Mouse (Mus musculus) spleen, embryonic (tissue): ENCODE measurements around the gene Klra4.
"Not testable (repeated sequence)": the region's sequence is repeated elsewhere in the genome, so short reads cannot be mapped to it uniquely, and the experiment has no call there.

ENCODE experiments used
- CTCF ChIA-PET: fragments of 350-600 bp; sonication (Branson Sonifier 250); formaldehyde crosslinking; loops from one replicate; lab custom pipeline; 2022; lab: Charles Lee

The Klra4 gene

GRCm38 (mm10) chr6:130067171-130067570, at the start of gene Klra4:
Gene Klra4 (minus strand): TSS chr6:130067271.
- CTCF ChIA-PET: not testable (repeated sequence)

GRCm38 (mm10) chr6:130110485-130110884, 43.4 kb upstream of the Klra4 start:
- CTCF ChIA-PET: no interaction called here

DNA sequence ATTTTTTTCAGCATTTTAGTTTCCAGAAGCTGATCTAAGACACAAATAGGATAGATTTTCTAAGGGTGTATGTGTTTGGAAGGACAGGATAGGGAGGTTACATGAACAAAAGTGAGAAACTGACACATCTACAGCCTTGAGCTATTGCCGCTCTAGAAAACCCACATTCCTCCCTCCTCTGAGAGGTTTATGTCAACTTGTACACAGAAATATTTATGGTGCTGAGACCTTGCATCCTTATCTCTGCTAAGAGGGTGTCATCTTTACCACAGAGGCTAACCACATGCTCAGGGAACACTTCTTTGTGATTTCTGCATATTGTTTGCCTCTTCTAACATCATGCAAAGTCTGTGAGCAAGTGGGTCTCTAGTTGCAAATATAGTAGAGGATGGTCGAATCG, 35.7 kb upstream of the Klra4 start:
- CTCF ChIA-PET: not testable (repeated sequence)

DNA sequence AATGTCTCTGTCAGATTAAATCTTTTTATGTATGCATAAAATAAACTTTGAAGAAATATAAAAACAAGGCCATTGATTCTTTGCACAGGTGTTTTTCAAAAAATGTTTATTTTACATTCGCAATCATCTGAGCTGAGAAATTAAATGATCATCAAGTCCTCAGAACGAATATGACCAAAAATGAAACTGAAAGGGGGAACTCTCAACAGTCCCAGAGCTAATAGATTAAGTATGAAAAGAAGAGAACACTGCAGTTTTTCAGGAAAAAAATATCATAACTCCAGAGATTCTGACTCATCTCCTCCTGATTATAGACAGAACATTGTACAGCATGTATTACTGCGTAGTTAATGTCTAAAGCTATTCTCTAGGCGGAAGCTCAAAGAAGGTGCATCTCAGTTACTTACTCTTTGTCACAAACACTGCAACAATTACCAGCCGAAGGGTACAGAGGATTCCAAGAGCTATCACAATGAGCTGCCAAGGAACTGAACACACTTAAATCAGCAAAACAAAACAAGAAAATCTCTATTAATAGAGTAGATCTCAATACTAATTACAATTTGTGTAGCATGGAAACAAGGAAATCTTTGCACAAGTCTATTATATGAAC, 25.4 kb upstream of the Klra4 start:
- CTCF ChIA-PET: no interaction called here

- CTCF ChIA-PET: no interaction called here
These were observed 1.9 kb downstream of the Klra4 start for GRCm38 (mm10) chr6:130065196-130065595.

- CTCF ChIA-PET: not testable (repeated sequence)
These were observed 31.9 kb downstream of the Klra4 start for GRCm38 (mm10) chr6:130035146-130035545.

DNA sequence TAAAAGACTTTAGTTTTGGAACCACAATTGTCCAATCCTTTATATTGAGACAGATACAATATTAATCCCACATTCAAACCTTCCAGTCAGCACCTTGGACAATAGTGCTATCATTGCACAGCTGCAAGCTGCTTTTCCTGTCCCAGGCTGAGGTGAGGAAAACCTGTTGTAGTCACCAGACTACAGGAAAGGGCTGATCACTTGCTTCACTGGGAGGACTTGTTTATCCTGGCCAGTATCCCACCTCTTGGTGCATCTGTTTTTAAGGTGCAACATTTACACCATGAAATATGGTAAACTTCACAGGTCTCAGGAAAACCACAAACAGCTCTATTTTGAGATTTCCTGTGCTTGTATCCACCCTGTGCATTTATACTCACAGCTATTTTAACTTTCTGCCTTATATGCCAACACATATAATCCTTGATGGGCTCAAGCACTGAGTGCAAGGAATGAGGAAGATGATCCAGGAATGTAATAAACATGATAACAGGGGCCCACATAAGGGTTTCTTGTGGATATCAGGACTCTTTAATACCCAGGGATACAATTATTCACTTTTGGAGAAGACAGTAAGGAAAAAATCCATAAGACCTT, 35.5 kb downstream of the Klra4 start:
- CTCF ChIA-PET: not testable (repeated sequence)

- CTCF ChIA-PET: no interaction called here
These were observed 40.2 kb downstream of the Klra4 start, which contains the start of gene Klra6 for GRCm38 (mm10) chr6:130026854-130027253. Gene Klra6 (minus strand): TSS chr6:130026954.
